Mouse (Mus musculus) MEL (cell line): Measurements from ENCODE around the gene Fam205c. TPM values are rescaled to one million over a fixed set of nuclear protein-coding genes. Genes with fewer than 3 reads are reported as not detected.

Experiments
- DNase-seq: peaks from one replicate; pipeline ENCODE4 v3.0.0; 2011; ENCODE audit warnings: low read depth, low spot score
- H3K27ac ChIP-seq: 2 replicates; pipeline ENCODE4 v1.5.1; 2012; ENCODE audit warnings: low read depth, mild to moderate bottlenecking, control low read depth, low read length, moderate library complexity; ENCODE audit not compliant: control insufficient read depth
- H3K27me3 ChIP-seq, 2 experiments: fragments of 150-350 bp in 1 of 2; sonication (generic) in 1 of 2; 2 replicates each; pipeline ENCODE4 v1.6.1; 2012; ENCODE audit warnings: low read length in 2 of 2, mild to moderate bottlenecking in 2 of 2, improper control_type of control experiment in 1 of 2, moderate library complexity in 1 of 2; ENCODE audit not compliant: insufficient read depth in 2 of 2, control insufficient read depth in 1 of 2
- H3K36me3 ChIP-seq, 2 experiments: 2 replicates each; pipeline ENCODE4 v1.6.1; 2012 to 2014; ENCODE audit warnings: low read length in 2 of 2, improper control_type of control experiment in 1 of 2, inconsistent platforms in 1 of 2, mild to moderate bottlenecking in 1 of 2; ENCODE audit not compliant: insufficient read depth in 2 of 2, control insufficient read depth in 1 of 2
- H3K4me1 ChIP-seq, 2 experiments: fragments of 150-350 bp in 1 of 2; sonication (generic) in 1 of 2; 2 replicates each; pipeline ENCODE4 v1.6.1; 2012; ENCODE audit warnings: low read length in 2 of 2, improper control_type of control experiment in 1 of 2, mild to moderate bottlenecking in 1 of 2; ENCODE audit not compliant: insufficient read depth in 2 of 2, control insufficient read depth in 1 of 2
- H3K4me3 ChIP-seq, 2 experiments: fragments of 150-350 bp in 1 of 2; sonication (generic) in 1 of 2; 2 replicates each; pipeline ENCODE4 v1.5.1; 2012; ENCODE audit warnings: low read depth in 2 of 2, low read length in 2 of 2, mild to moderate bottlenecking in 2 of 2, moderate library complexity in 2 of 2, control low read depth in 1 of 2, improper control_type of control experiment in 1 of 2; ENCODE audit not compliant: control insufficient read depth in 1 of 2, insufficient read depth in 1 of 2
- H3K79me2 ChIP-seq: 2 replicates; pipeline ENCODE4 v1.6.1; 2012; ENCODE audit warnings: mild to moderate bottlenecking, low read length, moderate library complexity; ENCODE audit not compliant: control insufficient read depth, poor library complexity, insufficient read depth
- H3K9ac ChIP-seq: 2 replicates; pipeline ENCODE4 v1.6.1; 2012; ENCODE audit warnings: low read depth, mild to moderate bottlenecking, control low read depth, low read length, moderate library complexity; ENCODE audit not compliant: control insufficient read depth, poor library complexity, severe bottlenecking
- H3K9me3 ChIP-seq: fragments of 150-350 bp; sonication (generic); replicated peaks from 2 replicates; pipeline ENCODE4 v1.6.1; 2012; ENCODE audit warnings: mild to moderate bottlenecking, low read length, improper control_type of control experiment, moderate library complexity; ENCODE audit not compliant: insufficient read depth
- BHLHE40 ChIP-seq: IDR thresholded peaks from 2 replicates; pipeline ENCODE4 v1.6.1; 2012; ENCODE audit warnings: low read depth, mild to moderate bottlenecking, inconsistent platforms, low read length, improper control_type of control experiment, borderline replicate concordance
- CHD1 ChIP-seq: IDR thresholded peaks from 2 replicates; pipeline ENCODE4 v1.6.1; 2012; ENCODE audit warnings: low read depth, mild to moderate bottlenecking, inconsistent platforms, low read length, improper control_type of control experiment
- CHD2 ChIP-seq: IDR thresholded peaks from 2 replicates; pipeline ENCODE4 v1.6.1; 2011; ENCODE audit warnings: low read length, improper control_type of control experiment
- E2F4 ChIP-seq: IDR thresholded peaks from 2 replicates; pipeline ENCODE4 v1.6.1; 2011; ENCODE audit warnings: low read depth, low read length, improper control_type of control experiment, borderline replicate concordance
- ELF1 ChIP-seq: IDR thresholded peaks from 2 replicates; pipeline ENCODE4 v1.6.1; 2014; ENCODE audit warnings: low read depth, mild to moderate bottlenecking, inconsistent platforms, low read length, improper control_type of control experiment, moderate library complexity
- EP300 ChIP-seq, 2 experiments: IDR thresholded peaks; 2 replicates each; pipeline ENCODE4 v1.6.1; 2011; ENCODE audit warnings: improper control_type of control experiment in 2 of 2, low read length in 2 of 2, low read depth in 1 of 2, mild to moderate bottlenecking in 1 of 2
- ETS1 ChIP-seq: IDR thresholded peaks from 2 replicates; pipeline ENCODE4 v1.6.1; 2012; ENCODE audit warnings: low read depth, mild to moderate bottlenecking, inconsistent platforms, low read length, improper control_type of control experiment, moderate library complexity
- GATA1 ChIP-seq: IDR thresholded peaks from 2 replicates; pipeline ENCODE4 v1.6.1; 2011; ENCODE audit warnings: low read depth, low read length, improper control_type of control experiment
- HCFC1 ChIP-seq: IDR thresholded peaks from 2 replicates; pipeline ENCODE4 v1.6.1; 2012; ENCODE audit warnings: low read depth, mild to moderate bottlenecking, inconsistent platforms, low read length, improper control_type of control experiment, moderate library complexity
- JUND ChIP-seq: IDR thresholded peaks from 2 replicates; pipeline ENCODE4 v1.6.1; 2011; ENCODE audit warnings: low read depth, mild to moderate bottlenecking, improper control_type of control experiment, low read length
- KAT2A ChIP-seq: conservative IDR thresholded peaks from 2 replicates; pipeline ENCODE4 v1.6.1; 2012; ENCODE audit warnings: low read depth, low read length, improper control_type of control experiment, inconsistent platforms
- MAFK ChIP-seq: IDR thresholded peaks from 2 replicates; pipeline ENCODE4 v1.6.1; 2011; ENCODE audit warnings: low read depth, mild to moderate bottlenecking, low read length, improper control_type of control experiment, borderline replicate concordance
- MAX ChIP-seq: IDR thresholded peaks from 2 replicates; pipeline ENCODE4 v1.6.1; 2011; ENCODE audit warnings: low read length, improper control_type of control experiment
- MAZ ChIP-seq: IDR thresholded peaks from 2 replicates; pipeline ENCODE4 v1.6.1; 2012; ENCODE audit warnings: low read depth, mild to moderate bottlenecking, inconsistent platforms, low read length, improper control_type of control experiment
- MXI1 ChIP-seq: IDR thresholded peaks from 2 replicates; pipeline ENCODE4 v1.6.1; 2011; ENCODE audit warnings: mild to moderate bottlenecking, low read depth, low read length, improper control_type of control experiment
- MYB ChIP-seq: IDR thresholded peaks from 2 replicates; pipeline ENCODE4 v1.6.1; 2011; ENCODE audit warnings: mild to moderate bottlenecking, low read depth, low read length, improper control_type of control experiment
- NELFE ChIP-seq: IDR thresholded peaks from 2 replicates; pipeline ENCODE4 v1.6.1; 2011; ENCODE audit warnings: low read depth, low read length, improper control_type of control experiment
- NRF1 ChIP-seq: IDR thresholded peaks from 2 replicates; pipeline ENCODE4 v1.6.1; 2014; ENCODE audit warnings: low read depth, mild to moderate bottlenecking, inconsistent platforms, low read length, improper control_type of control experiment, moderate library complexity; ENCODE audit not compliant: poor library complexity, insufficient read depth, severe bottlenecking
- POLR2A ChIP-seq, 2 experiments: IDR thresholded peaks; 2 replicates each; pipeline ENCODE4 v1.6.1; 2011 to 2012; ENCODE audit warnings: low read length in 2 of 2, mild to moderate bottlenecking in 2 of 2, control low read depth in 1 of 2, improper control_type of control experiment in 1 of 2, low read depth in 1 of 2, moderate library complexity in 1 of 2; ENCODE audit not compliant: control insufficient read depth in 1 of 2, insufficient read depth in 1 of 2, poor library complexity in 1 of 2
- POLR2AphosphoS5 ChIP-seq: IDR thresholded peaks from 2 replicates; pipeline ENCODE4 v1.6.1; 2012; ENCODE audit warnings: low read depth, borderline replicate concordance, mild to moderate bottlenecking, inconsistent platforms, low read length, moderate library complexity, mixed read lengths
- RAD21 ChIP-seq: IDR thresholded peaks from 2 replicates; pipeline ENCODE4 v1.6.1; 2011; ENCODE audit warnings: mild to moderate bottlenecking, low read depth, low read length, improper control_type of control experiment
- SIN3A ChIP-seq: IDR thresholded peaks from 2 replicates; pipeline ENCODE4 v1.6.1; 2012; ENCODE audit warnings: low read length, improper control_type of control experiment, inconsistent platforms
- SMC3 ChIP-seq: IDR thresholded peaks from 2 replicates; pipeline ENCODE4 v1.6.1; 2011; ENCODE audit warnings: low read depth, low read length, improper control_type of control experiment
- TAL1 ChIP-seq: IDR thresholded peaks from 2 replicates; pipeline ENCODE4 v1.6.1; 2012; ENCODE audit warnings: mild to moderate bottlenecking, inconsistent platforms, low read length, moderate library complexity, mixed read lengths
- TBP ChIP-seq: IDR thresholded peaks from 2 replicates; pipeline ENCODE4 v1.8.0; 2011; ENCODE audit warnings: low read depth, low read length, improper control_type of control experiment
- TCF12 ChIP-seq: IDR thresholded peaks from 2 replicates; pipeline ENCODE4 v1.6.1; 2014; ENCODE audit warnings: low read depth, mild to moderate bottlenecking, inconsistent platforms, low read length, improper control_type of control experiment, moderate library complexity
- UBTF ChIP-seq: IDR thresholded peaks from 2 replicates; pipeline ENCODE4 v1.6.1; 2012; ENCODE audit warnings: low read depth, mild to moderate bottlenecking, inconsistent platforms, low read length, improper control_type of control experiment, moderate library complexity, borderline replicate concordance; ENCODE audit not compliant: insufficient read depth
- USF1 ChIP-seq: IDR thresholded peaks from 2 replicates; pipeline ENCODE4 v1.6.1; 2014; ENCODE audit warnings: low read depth, mild to moderate bottlenecking, inconsistent platforms, low read length, improper control_type of control experiment, moderate library complexity
- USF2 ChIP-seq, 2 experiments: IDR thresholded peaks; 2 replicates each; pipeline ENCODE4 v1.6.1; 2011 to 2012; ENCODE audit warnings: improper control_type of control experiment in 2 of 2, low read length in 2 of 2, borderline replicate concordance in 1 of 2, inconsistent platforms in 1 of 2, low read depth in 1 of 2, mild to moderate bottlenecking in 1 of 2; ENCODE audit not compliant: insufficient read depth in 1 of 2
- ZC3H11A ChIP-seq: IDR thresholded peaks from 2 replicates; pipeline ENCODE4 v1.6.1; 2012; ENCODE audit warnings: low read depth, mild to moderate bottlenecking, inconsistent platforms, low read length, improper control_type of control experiment
- ZKSCAN1 ChIP-seq: IDR thresholded peaks from 2 replicates; pipeline ENCODE4 v1.6.1; 2012; ENCODE audit warnings: low read depth, mild to moderate bottlenecking, inconsistent platforms, low read length, improper control_type of control experiment, moderate library complexity
- ZNF384 ChIP-seq: IDR thresholded peaks from 2 replicates; pipeline ENCODE4 v1.6.1; 2012; ENCODE audit warnings: low read depth, mild to moderate bottlenecking, inconsistent platforms, low read length, improper control_type of control experiment
- polyA plus RNA-seq, 2 experiments: library from polyadenylated mRNA; stranded (reverse) in 1 of 2; unstranded in 1 of 2; fragments of >175 nt in 1 of 2; fragments of >200 nt in 1 of 2; gene quantifications; 2 replicates each; pipeline versions ENCODE4 v1.2.1 to v1.2.4; 2012; ENCODE audit warnings: low replicate concordance in 2 of 2, low read depth in 1 of 2; ENCODE audit not compliant: insufficient read length in 2 of 2, insufficient read depth in 1 of 2, missing spikeins in 1 of 2
- total RNA-seq: library from RNA; depleted of rRNA; stranded (reverse); fragments of 300-350 nt; gene quantifications from 2 replicates; pipeline ENCODE4 v1.2.3, GENCODE M21; 2012

Fam205c gene
- total and polyA plus RNA-seq, 3 experiments, result not detected

DNA sequence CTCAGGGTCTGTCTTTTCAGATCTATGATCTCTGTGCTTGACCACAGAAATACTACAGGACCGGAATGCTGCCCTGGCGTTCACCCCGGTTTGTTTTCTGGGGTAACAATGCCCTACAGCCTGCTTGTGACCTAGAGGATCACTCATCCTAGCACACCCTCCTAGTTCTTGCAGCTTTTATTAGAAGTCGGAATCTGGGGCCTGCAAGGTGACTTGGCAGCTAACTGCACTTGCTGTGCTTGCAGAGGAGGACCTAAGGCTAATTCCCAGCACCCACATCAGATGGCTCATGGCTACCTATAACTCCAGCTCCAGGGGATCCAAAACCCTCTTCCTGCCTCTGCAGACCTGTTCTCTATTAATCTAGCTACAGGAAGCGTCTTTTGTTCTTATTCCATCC is 28.7 kb upstream of the Fam205c start:
- Histone ChIP-seq H3K36me3 (no peaks in the 10 kb centered on the region), H3K27me3 (peaks cover 2 to 4% of the 10 kb centered on the region in 2 experiments; a peak in 3 of 4 replicates)

DNA sequence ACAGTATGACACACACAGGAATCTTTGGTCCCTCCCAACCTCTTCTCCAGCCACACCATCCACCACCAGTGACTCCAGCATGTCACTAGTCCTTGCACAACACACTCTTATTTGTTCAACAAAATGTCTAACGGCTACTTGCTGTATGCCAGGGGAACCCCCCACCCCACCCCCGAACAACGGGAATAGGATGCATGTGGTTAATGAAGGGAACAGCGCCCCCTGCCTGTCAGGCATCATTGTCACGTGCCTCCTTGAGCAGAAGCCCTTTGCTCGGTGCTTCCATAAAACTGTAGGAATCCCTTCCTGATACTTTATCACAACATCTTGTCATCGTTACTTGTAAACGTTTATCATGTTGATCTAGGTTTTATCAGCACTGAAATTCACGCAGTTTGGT is 28.1 kb upstream of the Fam205c start:
- Histone ChIP-seq H3K4me3 (no peak overlapping the region), H3K9me3 (no peaks in the 10 kb centered on the region), H3K4me1 (no peaks in the 10 kb centered on the region), H3K79me2 (no peaks in the 10 kb centered on the region), H3K36me3 (no peaks in the 10 kb centered on the region), H3K9ac (no peak overlapping the region), H3K27me3 (peaks cover 2 to 4% of the 10 kb centered on the region in 2 experiments; a peak in 3 of 4 replicates), H3K27ac (no peak overlapping the region)
- DNase-seq, result peak; percentile 67
- TF ChIP-seq ZKSCAN1 (no peak), MXI1 (no peak), ZNF384 (no peak), ZC3H11A (peak; percentile 49), USF1 (peak; percentile 94), UBTF (no peak), USF2 (IDR thresholded peaks at IDR 0.05; ENCODE audit: borderline replicate concordance in 1 of 2, insufficient read depth in 1 of 2, low read depth in 1 of 2, low read length in 2 of 2) (peak in 1 of 2 experiments; percentile 74; a peak in 2 of 4 replicates), CHD2 (no peak), SMC3 (peak; percentile 78), SIN3A (no peak), GATA1 (no peak), POLR2AphosphoS5 (no peak), NRF1 (no peak), HCFC1 (no peak), TBP (no peak), EP300 (IDR thresholded peaks at IDR 0.05; ENCODE audit: low read depth in 1 of 2, low read length in 2 of 2) (no peak), ETS1 (no peak), ELF1 (no peak), E2F4 (no peak), MAZ (no peak), MAFK (no peak), BHLHE40 (peak; percentile 96), TCF12 (no peak), JUND (no peak), KAT2A (no peak), MYB (no peak), MAX (peak; percentile 90), POLR2A (IDR thresholded peaks at IDR 0.05; ENCODE audit: control insufficient read depth in 1 of 2, insufficient read depth in 1 of 2, low read depth in 1 of 2, low read length in 2 of 2, poor library complexity in 1 of 2) (no peak), TAL1 (no peak), CHD1 (no peak), RAD21 (peak; percentile 50), NELFE (no peak)

More for the DNA sequence above, 28.7 kb upstream of the Fam205c start:
- H3K27ac ChIP-seq, result no peak overlapping the region
- H3K9ac ChIP-seq, result no peak overlapping the region
- H3K9me3 ChIP-seq, result no peaks in the 10 kb centered on the region
- no peak overlapping the region for H3K4me3 ChIP-seq
- TF ChIP-seq JUND (no peak), MAZ (no peak)
- TF ChIP-seq, all 39 proteins: peak for 0
- H3K4me1 ChIP-seq, result no peaks in the 10 kb centered on the region
- no peak for DNase-seq
- no peaks in the 10 kb centered on the region for H3K79me2 ChIP-seq
